Mouse (Mus musculus): ENCODE results near the gene Dact2. TPM values are rescaled to one million over a fixed set of nuclear protein-coding genes. Genes with fewer than 3 reads are reported as not detected.

Dact2 gene
- total and polyA plus RNA-seq, 2 experiments from 2014 or later: 0.20 to 2.1 TPM

DNA sequence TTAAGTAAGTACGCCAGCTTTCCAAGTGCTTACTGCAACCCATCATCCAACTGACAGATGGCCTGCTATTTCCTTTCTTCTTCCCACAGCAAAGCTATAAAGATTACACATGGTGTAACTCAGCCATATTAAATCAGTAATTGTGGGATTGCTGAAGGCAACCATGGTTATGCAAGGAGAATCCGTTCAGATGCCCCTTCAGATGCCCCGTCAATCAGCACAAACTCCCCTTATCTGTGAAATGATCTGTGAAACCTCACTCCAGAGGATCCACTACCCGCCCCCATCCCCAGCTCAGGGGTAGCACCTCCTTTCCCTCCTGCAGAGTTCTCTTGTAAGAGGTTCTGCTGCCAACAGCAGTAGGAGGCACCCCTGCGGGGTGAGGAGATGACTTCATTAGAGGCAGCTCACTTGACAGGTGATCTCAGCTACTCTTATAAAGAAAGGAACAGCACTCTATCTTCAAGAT is 3.0 kb upstream of the Dact2 start:
- H3K27ac ChIP-seq (ENCODE audit: low read depth): no peak overlapping the region
- H3K27me3 ChIP-seq (ENCODE audit: control insufficient read depth, insufficient read depth, low read length): peaks cover 52% of the 10 kb centered on the region
- no peak overlapping the region for H3K9ac ChIP-seq (replicated peaks; ENCODE audit: low read depth, low read length)
- no peak overlapping the region for H3K4me2 ChIP-seq (ENCODE audit: low read depth, low read length)
- H3K4me3 ChIP-seq (ENCODE audit: low read depth, low read length): no peak overlapping the region
- DNase-seq (ENCODE audit: low spot score) (no peak), ATAC-seq (ENCODE audit: insufficient read depth, low read depth) (no peak)
- 20% methylated on average over 5 of the region's 5 CpGs for WGBS
- no peaks in the 10 kb centered on the region for H3K9me3 ChIP-seq (replicated peaks; ENCODE audit: control insufficient read depth, low read length)
- TF ChIP-seq CTCF (IDR thresholded peaks at IDR 0.05; ENCODE audit: low read depth) (no peak), EP300 (IDR thresholded peaks at IDR 0.05; ENCODE audit: low read depth) (no peak)
- H3K36me3 ChIP-seq (replicated peaks; ENCODE audit: control insufficient read depth, insufficient read depth, low read length): no peaks in the 10 kb centered on the region
- H3K4me1 ChIP-seq (ENCODE audit: control insufficient read depth, insufficient read depth): no peaks in the 10 kb centered on the region

GRCm38 (mm10) chr17:14206062-14206461 is 2.0 kb upstream of the Dact2 start:
- Histone ChIP-seq H3K9ac (replicated peaks; ENCODE audit: low read depth, low read length) (no peak overlapping the region), H3K27me3 (ENCODE audit: control insufficient read depth, insufficient read depth, low read length) (peaks cover 62% of the 10 kb centered on the region), H3K36me3 (replicated peaks; ENCODE audit: control insufficient read depth, insufficient read depth, low read length) (no peaks in the 10 kb centered on the region), H3K9me3 (replicated peaks; ENCODE audit: control insufficient read depth, low read length) (no peaks in the 10 kb centered on the region), H3K27ac (ENCODE audit: low read depth) (no peak overlapping the region), H3K4me3 (ENCODE audit: low read depth, low read length) (no peak overlapping the region), H3K4me1 (ENCODE audit: control insufficient read depth, insufficient read depth) (no peaks in the 10 kb centered on the region; the same call in 1 of the 2 replicates), H3K4me2 (ENCODE audit: low read depth, low read length) (no peak overlapping the region)
- no peak for TF ChIP-seq EP300 (IDR thresholded peaks at IDR 0.05; ENCODE audit: low read depth)
- peak; percentile 94 for TF ChIP-seq CTCF (IDR thresholded peaks at IDR 0.05; ENCODE audit: low read depth)
- peak; percentile 66 for DNase-seq (ENCODE audit: low spot score)
- 36% methylated on average over 3 of the region's 3 CpGs for WGBS
- peak; percentile 42 for ATAC-seq (ENCODE audit: insufficient read depth, low read depth)

DNA sequence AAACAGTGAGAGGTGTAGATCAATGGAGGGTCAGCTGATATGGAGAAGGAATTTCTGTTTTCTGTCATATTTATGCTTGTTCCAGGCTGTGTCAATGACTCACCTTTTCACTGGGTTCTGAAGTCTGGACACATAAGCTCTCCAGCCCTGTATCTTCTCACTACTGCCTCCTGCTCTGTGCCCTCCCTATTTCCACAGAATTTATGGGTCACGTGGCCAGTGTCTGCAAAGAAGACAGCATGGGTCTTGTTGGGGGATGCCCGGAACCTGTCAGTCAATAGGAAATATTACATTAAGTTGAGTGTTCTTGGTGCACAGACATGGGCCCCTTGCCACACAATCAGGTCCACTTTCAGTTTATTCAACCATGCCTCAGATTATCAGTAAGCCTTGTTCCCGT is 1.1 kb upstream of the Dact2 start:
- Histone ChIP-seq H3K4me2 (ENCODE audit: low read depth, low read length) (no peak overlapping the region), H3K4me3 (ENCODE audit: low read depth, low read length) (no peak overlapping the region), H3K27me3 (ENCODE audit: control insufficient read depth, insufficient read depth, low read length) (peaks cover 63% of the 10 kb centered on the region), H3K4me1 (ENCODE audit: control insufficient read depth, insufficient read depth) (no peaks in the 10 kb centered on the region; the same call in 1 of the 2 replicates), H3K27ac (ENCODE audit: low read depth) (no peak overlapping the region), H3K9me3 (replicated peaks; ENCODE audit: control insufficient read depth, low read length) (no peaks in the 10 kb centered on the region), H3K36me3 (replicated peaks; ENCODE audit: control insufficient read depth, insufficient read depth, low read length) (no peaks in the 10 kb centered on the region), H3K9ac (replicated peaks; ENCODE audit: low read depth, low read length) (no peak overlapping the region)
- TF ChIP-seq EP300 (IDR thresholded peaks at IDR 0.05; ENCODE audit: low read depth) (no peak), CTCF (IDR thresholded peaks at IDR 0.05; ENCODE audit: low read depth) (no peak)
- no peak for DNase-seq (ENCODE audit: low spot score)
- WGBS: 78% methylated on average over 3 of the region's 3 CpGs
- ATAC-seq (ENCODE audit: insufficient read depth, low read depth): no peak

DNA sequence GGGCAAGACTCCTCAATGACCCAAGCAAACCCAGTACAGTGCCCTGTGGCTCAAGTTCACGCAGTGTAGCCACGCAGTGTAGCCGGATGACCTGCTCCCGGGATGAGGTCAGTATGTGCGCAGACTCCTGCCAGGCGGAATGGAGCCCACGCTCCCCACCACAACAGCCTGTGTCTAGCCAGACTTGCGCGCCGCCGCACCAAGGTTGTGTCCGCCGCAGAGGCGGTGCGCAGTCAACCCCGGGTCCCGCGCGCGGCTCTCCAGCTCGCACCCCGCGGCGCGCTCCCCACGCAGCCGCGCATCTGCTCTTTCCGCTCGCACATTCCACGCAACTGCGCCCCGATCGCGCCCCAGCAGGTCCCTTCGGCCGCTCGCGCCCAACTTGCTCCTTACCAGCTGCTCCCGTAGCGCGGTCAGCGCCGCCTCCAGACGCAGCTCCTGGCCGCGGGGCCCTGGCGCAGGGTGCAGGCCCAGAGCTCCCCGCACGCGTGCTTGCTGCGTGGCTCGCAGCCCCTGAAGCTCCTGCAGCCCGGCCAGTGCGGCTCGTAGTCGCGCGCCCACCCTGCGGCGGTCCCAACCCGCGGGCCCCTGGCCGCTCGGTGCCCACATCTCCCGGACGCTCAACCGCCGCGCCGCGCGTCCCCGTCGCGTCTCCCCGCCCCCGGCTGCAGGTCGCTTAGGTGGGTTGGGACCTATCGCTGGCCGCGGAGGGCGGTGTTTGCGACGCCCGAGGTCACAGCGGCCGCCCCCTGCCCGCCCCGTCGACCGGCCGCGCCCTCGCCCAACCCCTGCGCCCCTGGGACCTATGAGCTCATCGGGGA is 773 bp downstream of the Dact2 start:
- ATAC-seq (ENCODE audit: insufficient read depth, low read depth) (peak; percentile 40), DNase-seq (ENCODE audit: low spot score) (no peak)
- H3K9ac ChIP-seq (replicated peaks; ENCODE audit: low read depth, low read length): peak overlapping the region; percentile 33; the same call in 1 of the 2 replicates
- H3K27ac ChIP-seq (ENCODE audit: low read depth): no peak overlapping the region
- H3K27me3 ChIP-seq (ENCODE audit: control insufficient read depth, insufficient read depth, low read length): peaks cover 63% of the 10 kb centered on the region
- no peaks in the 10 kb centered on the region for H3K36me3 ChIP-seq (replicated peaks; ENCODE audit: control insufficient read depth, insufficient read depth, low read length)
- no peaks in the 10 kb centered on the region; the same call in 1 of the 2 replicates for H3K4me1 ChIP-seq (ENCODE audit: control insufficient read depth, insufficient read depth)
- peak overlapping the region; percentile 96 for H3K4me2 ChIP-seq (ENCODE audit: low read depth, low read length)
- H3K4me3 ChIP-seq (ENCODE audit: low read depth, low read length): peak overlapping the region; percentile 65
- WGBS: under 1% methylated on average over 95 of the region's 97 CpGs
- H3K9me3 ChIP-seq (replicated peaks; ENCODE audit: control insufficient read depth, low read length): no peaks in the 10 kb centered on the region
- no peak for TF ChIP-seq EP300 (IDR thresholded peaks at IDR 0.05; ENCODE audit: low read depth)

DNA sequence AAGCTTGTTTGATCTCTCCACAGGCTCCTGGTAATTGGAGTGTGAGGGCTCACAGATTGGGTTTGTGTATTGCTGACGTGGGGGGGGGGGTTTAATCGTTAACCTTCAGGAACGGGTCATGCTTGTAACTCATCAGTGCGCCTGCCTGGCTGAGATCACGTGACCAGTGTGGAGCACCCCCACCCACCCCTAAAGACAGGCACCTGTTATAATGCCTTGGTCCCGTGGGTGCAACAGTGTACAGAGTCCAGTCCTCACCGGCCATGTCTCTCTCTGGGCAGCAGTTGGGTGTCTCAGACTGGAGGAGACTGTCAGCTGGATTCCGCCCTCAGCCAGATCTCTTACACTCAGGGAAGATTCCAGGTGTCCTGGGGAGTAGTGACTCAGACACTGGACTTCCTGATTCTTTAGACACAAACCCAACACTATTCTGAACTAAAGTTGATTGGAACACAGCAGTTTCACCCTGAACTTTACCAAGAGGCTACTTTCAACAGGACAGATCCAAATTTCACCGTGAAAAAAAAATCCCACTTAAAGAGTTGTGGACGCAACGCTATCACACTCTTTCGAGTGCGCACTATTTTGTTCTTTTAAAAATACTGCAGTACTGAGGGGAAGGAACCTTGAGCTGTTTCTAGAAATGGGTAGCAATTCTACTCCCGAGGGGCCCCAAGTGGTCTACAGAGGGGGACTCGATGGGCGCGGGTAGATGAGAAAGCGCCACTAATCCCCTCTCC is 1.6 kb downstream of the Dact2 start:
- DNase-seq (ENCODE audit: low spot score): no peak
- no peaks in the 10 kb centered on the region for H3K9me3 ChIP-seq (replicated peaks; ENCODE audit: control insufficient read depth, low read length)
- H3K4me1 ChIP-seq (ENCODE audit: control insufficient read depth, insufficient read depth): no peaks in the 10 kb centered on the region; the same call in 1 of the 2 replicates
- H3K27ac ChIP-seq (ENCODE audit: low read depth): no peak overlapping the region
- no peak for ATAC-seq (ENCODE audit: insufficient read depth, low read depth)
- no peak overlapping the region for H3K9ac ChIP-seq (replicated peaks; ENCODE audit: low read depth, low read length)
- H3K4me3 ChIP-seq (ENCODE audit: low read depth, low read length): peak overlapping the region; percentile 65
- H3K27me3 ChIP-seq (ENCODE audit: control insufficient read depth, insufficient read depth, low read length): peaks cover 57% of the 10 kb centered on the region
- H3K36me3 ChIP-seq (replicated peaks; ENCODE audit: control insufficient read depth, insufficient read depth, low read length): no peaks in the 10 kb centered on the region
- WGBS: 3% methylated on average over 18 of the region's 18 CpGs
- TF ChIP-seq EP300 (IDR thresholded peaks at IDR 0.05; ENCODE audit: low read depth) (no peak), CTCF (IDR thresholded peaks at IDR 0.05; ENCODE audit: low read depth) (no peak)
- peak overlapping the region; percentile 96 for H3K4me2 ChIP-seq (ENCODE audit: low read depth, low read length)
